Mouse (Mus musculus) thymus, adult 2 months (tissue): ENCODE data around the gene Max.

Experiments
- CTCF ChIP-seq: fragments of 200-500 bp; IDR thresholded peaks from 2 replicates; pipeline ENCODE4 v1.5.1; 2012; ENCODE audit warnings: mild to moderate bottlenecking, control low read depth, low read length, moderate library complexity, borderline replicate concordance; ENCODE audit not compliant: control insufficient read depth, poor library complexity, insufficient read depth; ENCODE audit errors: extremely low read depth
- POLR2A ChIP-seq: fragments of 200-500 bp; IDR thresholded peaks from 2 replicates; pipeline ENCODE4 v1.6.1; 2012; ENCODE audit warnings: mild to moderate bottlenecking, low read length, control low read depth, moderate library complexity; ENCODE audit not compliant: control insufficient read depth, poor library complexity, insufficient read depth; ENCODE audit errors: extremely low read depth

DNA sequence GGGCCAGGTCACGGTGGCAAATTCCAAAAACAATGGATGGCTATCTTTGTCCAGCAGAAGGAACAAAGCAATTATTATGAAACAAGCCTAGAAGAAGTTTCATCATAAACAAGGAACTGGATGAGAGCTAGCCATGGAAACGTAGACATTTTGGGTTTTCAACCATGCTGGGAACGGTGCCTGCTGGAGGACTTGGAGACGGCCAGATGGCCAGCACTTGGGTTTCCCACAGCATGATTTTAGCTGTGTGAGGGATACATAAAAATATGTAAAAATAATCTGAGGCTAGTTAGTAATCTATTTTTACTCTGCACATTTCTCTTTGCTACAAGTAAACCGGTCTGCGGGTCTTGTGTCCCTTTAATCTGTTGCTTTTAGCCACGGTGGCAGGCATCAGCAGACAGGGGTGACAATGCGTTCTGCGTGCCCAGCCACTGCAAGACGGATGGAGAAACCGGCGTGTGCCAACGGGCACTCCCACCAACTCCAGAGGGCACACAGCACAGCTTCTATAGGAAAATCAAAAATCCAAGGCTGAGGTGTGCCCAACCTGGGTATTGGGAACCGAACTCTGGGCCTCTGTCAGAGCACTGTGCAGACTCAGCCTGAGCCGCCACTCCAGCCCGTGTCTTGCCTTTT is 31.0 kb upstream of the Max start:
- TF ChIP-seq POLR2A (no peak), CTCF (no peak)
